Mouse (Mus musculus): Measurements from ENCODE around the gene Btbd1. TPM values are rescaled to one million over a fixed set of nuclear protein-coding genes. Genes with fewer than 3 reads are reported as not detected.
"Not testable (repeated sequence)": the region's sequence is repeated elsewhere in the genome, so short reads cannot be mapped to it uniquely, and the experiment has no call there.

The Btbd1 gene
- polyA plus RNA-seq, 2 experiments: 62.1 to 86.3 TPM

DNA sequence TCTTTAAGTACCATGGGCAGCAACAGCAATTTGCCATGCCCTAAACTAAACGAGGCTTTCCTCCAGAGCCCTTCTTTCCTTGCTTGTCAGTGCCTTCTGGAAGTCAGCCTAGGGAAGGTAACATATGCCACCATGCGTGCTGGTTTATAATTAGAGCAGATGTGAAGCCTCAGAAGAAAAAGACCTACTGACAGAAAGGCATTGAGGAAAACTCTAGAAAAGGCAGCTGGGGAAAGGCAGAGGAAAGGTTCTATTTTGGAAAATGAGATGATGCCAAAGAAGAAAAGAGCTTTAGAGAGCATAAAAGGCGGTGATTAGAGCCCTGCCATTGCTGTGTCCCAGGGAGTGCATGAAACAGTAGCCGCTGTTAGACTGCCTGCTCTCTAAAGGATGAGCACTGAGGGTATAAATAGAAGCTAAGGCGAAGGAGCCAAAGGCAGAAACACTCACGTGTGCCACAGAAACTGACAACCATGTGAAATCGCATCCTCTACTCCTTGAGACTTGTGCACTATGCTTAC, 11.5 kb upstream of the Btbd1 start:
- Histone ChIP-seq H3K27ac (replicated peaks; ENCODE audit: low read depth, low read length) (no peak overlapping the region), H3K9me3 (ENCODE audit: control insufficient read depth, low read length) (no peaks in the 10 kb centered on the region), H3K27me3 (ENCODE audit: control insufficient read depth, insufficient read depth, low read length) (no peaks in the 10 kb centered on the region), H3K4me3 (replicated peaks; ENCODE audit: low read length) (no peak overlapping the region), H3K4me2 (replicated peaks; ENCODE audit: low read depth, low read length, severe bottlenecking) (no peak overlapping the region), H3K4me1 (ENCODE audit: control insufficient read depth, insufficient read depth, low read length) (no peaks in the 10 kb centered on the region), H3K36me3 (ENCODE audit: control insufficient read depth, insufficient read depth, low read length) (no peaks in the 10 kb centered on the region), H3K9ac (ENCODE audit: low read depth, low read length, severe bottlenecking) (no peak overlapping the region)
- WGBS: 71% methylated on average over 7 of the region's 7 CpGs
- no peak for DNase-seq (ENCODE audit: low spot score)
- TF ChIP-seq POLR2A (IDR thresholded peaks at IDR 0.05; ENCODE audit: borderline replicate concordance, extremely low read depth, insufficient read depth, insufficient read length): no peak
- ATAC-seq (ENCODE audit: low FRiP score, low read depth): no peak

GRCm38 (mm10) chr7:81839746-81840145, 10.5 kb upstream of the Btbd1 start:
- Histone ChIP-seq H3K4me2 (replicated peaks; ENCODE audit: low read depth, low read length, severe bottlenecking) (no peak overlapping the region), H3K27ac (replicated peaks; ENCODE audit: low read depth, low read length) (no peak overlapping the region), H3K9ac (ENCODE audit: low read depth, low read length, severe bottlenecking) (no peak overlapping the region), H3K36me3 (ENCODE audit: control insufficient read depth, insufficient read depth, low read length) (no peaks in the 10 kb centered on the region), H3K4me3 (replicated peaks; ENCODE audit: low read length) (no peak overlapping the region), H3K9me3 (ENCODE audit: control insufficient read depth, low read length) (no peaks in the 10 kb centered on the region), H3K27me3 (ENCODE audit: control insufficient read depth, insufficient read depth, low read length) (no peaks in the 10 kb centered on the region), H3K4me1 (ENCODE audit: control insufficient read depth, insufficient read depth, low read length) (no peaks in the 10 kb centered on the region)
- no peak for TF ChIP-seq POLR2A (IDR thresholded peaks at IDR 0.05; ENCODE audit: borderline replicate concordance, extremely low read depth, insufficient read depth, insufficient read length)
- ATAC-seq (ENCODE audit: low FRiP score, low read depth): no peak
- 67% methylated on average over 6 of the region's 6 CpGs for WGBS
- no peak for DNase-seq (ENCODE audit: low spot score)

DNA sequence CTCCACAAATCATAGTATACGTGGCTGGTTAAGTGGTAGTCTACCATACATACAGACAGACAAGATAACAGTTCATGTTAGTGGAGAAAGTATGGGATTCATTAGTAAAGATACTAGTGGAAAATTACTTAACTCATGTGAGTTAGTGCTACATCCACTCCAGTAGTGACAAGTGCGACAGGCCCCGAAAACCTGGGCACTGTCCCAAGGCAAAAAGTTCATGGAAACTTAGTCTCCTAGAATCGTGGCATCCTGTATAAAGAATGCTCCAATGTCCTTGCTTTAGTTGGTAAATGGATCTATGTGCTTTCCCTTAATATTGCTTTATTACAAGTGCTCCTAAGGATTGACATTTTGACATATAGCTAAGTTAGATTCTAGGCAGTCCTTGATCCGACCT, 8.5 kb upstream of the Btbd1 start:
- not testable (repeated sequence) for ATAC-seq (ENCODE audit: low FRiP score, low read depth); H3K27me3 ChIP-seq (ENCODE audit: control insufficient read depth, insufficient read depth, low read length); H3K4me3 ChIP-seq (replicated peaks; ENCODE audit: low read length); H3K4me1 ChIP-seq (ENCODE audit: control insufficient read depth, insufficient read depth, low read length); H3K27ac ChIP-seq (replicated peaks; ENCODE audit: low read depth, low read length); H3K9ac ChIP-seq (ENCODE audit: low read depth, low read length, severe bottlenecking); H3K9me3 ChIP-seq (ENCODE audit: control insufficient read depth, low read length); DNase-seq (ENCODE audit: low spot score); H3K4me2 ChIP-seq (replicated peaks; ENCODE audit: low read depth, low read length, severe bottlenecking); H3K36me3 ChIP-seq (ENCODE audit: control insufficient read depth, insufficient read depth, low read length)
- WGBS: 85% methylated on average over 5 of the region's 5 CpGs

DNA sequence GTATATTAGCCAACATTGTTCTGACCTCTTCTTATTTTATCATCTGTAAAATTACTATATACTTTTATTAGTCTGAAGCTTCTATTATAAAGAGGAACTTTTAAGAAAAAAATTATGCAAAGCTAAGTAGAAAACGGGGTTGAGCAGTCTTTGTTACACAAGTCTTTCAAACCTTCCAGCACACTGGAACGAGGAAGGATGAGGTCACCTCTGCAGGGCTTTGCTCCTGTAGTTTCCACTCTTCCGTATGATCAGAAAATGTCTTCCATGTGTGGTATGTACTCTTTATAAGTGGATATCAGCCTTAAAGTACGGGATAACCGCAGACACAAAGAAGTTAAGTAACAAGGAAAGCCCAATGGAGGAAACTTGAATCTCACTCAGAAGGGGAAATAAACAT, 6.2 kb upstream of the Btbd1 start:
- 70% methylated on average over 5 of the region's 5 CpGs for WGBS
- no peaks in the 10 kb centered on the region for H3K27me3 ChIP-seq (ENCODE audit: control insufficient read depth, insufficient read depth, low read length)
- no peak overlapping the region for H3K27ac ChIP-seq (replicated peaks; ENCODE audit: low read depth, low read length)
- no peaks in the 10 kb centered on the region for H3K9me3 ChIP-seq (ENCODE audit: control insufficient read depth, low read length)
- H3K36me3 ChIP-seq (ENCODE audit: control insufficient read depth, insufficient read depth, low read length): no peaks in the 10 kb centered on the region
- DNase-seq (ENCODE audit: low spot score): no peak
- no peak for ATAC-seq (ENCODE audit: low FRiP score, low read depth)
- no peak overlapping the region for H3K9ac ChIP-seq (ENCODE audit: low read depth, low read length, severe bottlenecking)
- no peak for TF ChIP-seq POLR2A (IDR thresholded peaks at IDR 0.05; ENCODE audit: borderline replicate concordance, extremely low read depth, insufficient read depth, insufficient read length)
- no peaks in the 10 kb centered on the region for H3K4me1 ChIP-seq (ENCODE audit: control insufficient read depth, insufficient read depth, low read length)
- H3K4me2 ChIP-seq (replicated peaks; ENCODE audit: low read depth, low read length, severe bottlenecking): no peak overlapping the region
- no peak overlapping the region for H3K4me3 ChIP-seq (replicated peaks; ENCODE audit: low read length)

DNA sequence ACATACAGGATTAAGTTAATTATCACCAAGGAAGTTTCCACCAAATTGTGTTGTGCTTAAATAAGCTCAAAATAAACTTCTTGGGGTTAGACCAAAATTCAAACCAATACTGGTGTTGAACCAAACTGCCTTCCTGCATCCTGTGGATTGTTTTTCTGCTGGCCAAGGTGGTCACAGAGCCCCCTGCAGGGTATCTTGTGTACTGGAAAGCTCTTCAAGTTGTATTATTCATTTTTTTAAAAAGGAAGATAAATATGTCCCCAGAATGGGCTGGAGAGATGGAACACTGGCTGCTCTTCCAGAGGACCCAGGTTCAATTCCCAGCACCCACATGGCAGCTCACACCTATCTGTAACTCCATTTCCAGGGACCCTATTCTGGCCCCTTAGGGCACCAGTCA, 5.6 kb upstream of the Btbd1 start:
- Histone ChIP-seq H3K4me3 (replicated peaks; ENCODE audit: low read length) (no peak overlapping the region), H3K4me1 (ENCODE audit: control insufficient read depth, insufficient read depth, low read length) (no peaks in the 10 kb centered on the region), H3K27me3 (ENCODE audit: control insufficient read depth, insufficient read depth, low read length) (no peaks in the 10 kb centered on the region), H3K4me2 (replicated peaks; ENCODE audit: low read depth, low read length, severe bottlenecking) (no peak overlapping the region), H3K36me3 (ENCODE audit: control insufficient read depth, insufficient read depth, low read length) (no peaks in the 10 kb centered on the region), H3K9ac (ENCODE audit: low read depth, low read length, severe bottlenecking) (no peak overlapping the region), H3K9me3 (ENCODE audit: control insufficient read depth, low read length) (no peaks in the 10 kb centered on the region), H3K27ac (replicated peaks; ENCODE audit: low read depth, low read length) (no peak overlapping the region)
- ATAC-seq (ENCODE audit: low FRiP score, low read depth) (no peak), DNase-seq (ENCODE audit: low spot score) (no peak)
- no peak for TF ChIP-seq POLR2A (IDR thresholded peaks at IDR 0.05; ENCODE audit: borderline replicate concordance, extremely low read depth, insufficient read depth, insufficient read length)
